Mouse (Mus musculus) midbrain, embryonic 13.5 days (tissue): Measurements from ENCODE around the gene Nubpl. TPM values are rescaled to one million over a fixed set of nuclear protein-coding genes. Genes with fewer than 3 reads are reported as not detected.

ENCODE experiments used
- ATAC-seq: fragments of 200-750 bp; cut with Nextera tagmentation; 2 replicates; pipeline ENCODE4 v1.8.0; 2017; ENCODE audit warnings: mild to moderate bottlenecking, moderate TSS enrichment, moderate library complexity
- H3K27ac ChIP-seq: fragments of 300-500 bp; sonication (generic); 2 replicates; pipeline ENCODE4 v1.5.1; 2015; ENCODE audit warnings: inconsistent platforms, mild to moderate bottlenecking, moderate library complexity
- H3K27me3 ChIP-seq: fragments of 300-500 bp; sonication (generic); 2 replicates; pipeline ENCODE4 v1.6.1; 2015; ENCODE audit warnings: mild to moderate bottlenecking, inconsistent platforms
- H3K36me3 ChIP-seq: fragments of 300-500 bp; sonication (generic); 2 replicates; pipeline ENCODE4 v1.6.1; 2015; ENCODE audit warnings: mild to moderate bottlenecking, inconsistent platforms
- H3K4me1 ChIP-seq: fragments of 300-500 bp; sonication (generic); replicated peaks from 2 replicates; pipeline ENCODE4 v1.6.1; 2015; ENCODE audit warnings: inconsistent platforms
- H3K4me2 ChIP-seq: fragments of 300-500 bp; sonication (generic); replicated peaks from 2 replicates; pipeline ENCODE4 v1.6.1; 2015; ENCODE audit warnings: moderate library complexity, mild to moderate bottlenecking, inconsistent platforms
- H3K4me3 ChIP-seq: fragments of 300-500 bp; sonication (generic); replicated peaks from 2 replicates; pipeline ENCODE4 v1.5.1; 2015; ENCODE audit warnings: mild to moderate bottlenecking, inconsistent platforms
- H3K9ac ChIP-seq: fragments of 300-500 bp; sonication (generic); replicated peaks from 2 replicates; pipeline ENCODE4 v1.6.1; 2015; ENCODE audit warnings: mild to moderate bottlenecking, inconsistent platforms
- H3K9me3 ChIP-seq: fragments of 300-500 bp; sonication (generic); 2 replicates; pipeline ENCODE4 v1.6.1; 2016; ENCODE audit warnings: mild to moderate bottlenecking, inconsistent platforms
- WGBS: fragments of 180-500 bp; shearing (Covaris S2); methylation state at CpG from one replicate; pipeline ENCODE4 v1.1.7; 2015; 5-methylcytosine and 5-hydroxymethylcytosine counted together
- polyA plus RNA-seq: library from polyadenylated mRNA; unstranded; fragments of >200 nt; fragmentation: Nextera tagmentation; extraction: Ambion mirVana; gene quantifications from 2 replicates; pipeline ENCODE4 v1.2.1, GENCODE M21; 2015

Nubpl gene
- polyA plus RNA-seq, 1 experiment from 2014 or later: 9.5 TPM

DNA sequence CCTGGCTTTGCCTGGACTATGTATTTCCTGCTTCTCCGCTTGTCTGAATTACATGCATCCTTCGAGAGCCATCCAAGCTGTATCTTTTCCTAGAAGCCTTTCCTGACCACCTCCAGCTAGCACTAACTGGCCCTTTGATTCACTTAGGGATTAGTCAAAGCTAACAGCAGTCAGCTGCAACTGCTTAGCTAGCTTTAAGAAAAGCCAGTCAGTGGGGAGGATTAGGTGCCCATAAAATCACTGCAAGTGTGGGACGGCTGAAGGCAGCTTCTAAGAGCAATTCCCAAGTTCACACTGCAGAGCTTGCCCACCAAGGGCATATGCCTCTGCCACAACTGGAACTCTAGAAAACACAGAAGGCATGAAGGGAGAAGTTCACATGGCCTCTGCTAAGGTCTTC is 252.7 kb downstream of the Nubpl start:
- no peaks in the 10 kb centered on the region for H3K36me3 ChIP-seq
- H3K4me2 ChIP-seq: no peak overlapping the region
- no peak for ATAC-seq
- H3K27ac ChIP-seq: no peak overlapping the region
- WGBS: 25% methylated on average over 3 of the region's 3 CpGs
- no peaks in the 10 kb centered on the region for H3K27me3 ChIP-seq
- H3K9ac ChIP-seq: no peak overlapping the region
- H3K9me3 ChIP-seq: no peaks in the 10 kb centered on the region
- H3K4me3 ChIP-seq: no peak overlapping the region
- H3K4me1 ChIP-seq: peaks cover 10% of the 10 kb centered on the region

DNA sequence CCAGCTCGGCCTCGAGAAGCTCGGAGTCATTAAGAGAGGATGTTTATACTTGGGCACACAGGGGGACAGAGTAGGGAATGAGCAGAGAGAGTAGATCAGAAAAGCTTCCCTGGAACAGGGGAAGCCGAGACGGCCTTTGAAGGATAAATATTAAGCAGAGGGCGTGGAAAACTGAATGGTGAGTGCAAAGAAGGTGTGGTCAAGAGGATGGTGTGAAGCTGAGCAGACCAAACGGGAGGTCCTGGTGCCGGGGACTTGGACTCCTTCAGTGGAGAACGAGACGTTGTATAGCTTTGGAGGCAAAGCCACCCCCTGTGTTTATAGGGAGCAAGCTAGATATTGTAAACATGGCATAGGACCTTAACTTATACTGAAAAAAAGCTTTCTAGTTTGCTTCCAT is 261.9 kb downstream of the Nubpl start:
- Histone ChIP-seq H3K36me3 (no peaks in the 10 kb centered on the region), H3K27ac (no peak overlapping the region), H3K27me3 (no peaks in the 10 kb centered on the region), H3K4me3 (no peak overlapping the region), H3K9ac (no peak overlapping the region), H3K4me1 (peaks cover 19% of the 10 kb centered on the region), H3K9me3 (no peaks in the 10 kb centered on the region), H3K4me2 (no peak overlapping the region)
- ATAC-seq: no peak
- WGBS: 78% methylated on average over 10 of the region's 10 CpGs

DNA sequence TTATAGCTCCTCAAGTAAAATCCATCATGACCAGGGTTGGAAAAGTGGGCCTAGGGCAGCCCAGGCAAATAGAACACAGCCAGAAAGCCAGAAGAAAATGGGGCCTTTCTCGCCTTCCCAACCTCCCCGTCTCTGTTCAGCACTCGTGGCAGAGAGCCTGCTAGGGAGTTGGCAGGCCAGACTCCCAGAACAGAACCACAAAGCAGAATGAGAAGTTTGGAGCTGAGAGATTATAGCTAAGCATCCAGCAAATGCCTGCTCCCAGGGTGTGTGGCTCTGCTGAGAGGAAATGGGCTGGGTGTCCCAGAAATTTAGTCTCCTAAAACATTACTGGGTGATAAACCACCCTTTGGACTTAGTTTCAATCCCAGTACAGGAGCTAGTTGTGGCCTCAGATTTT is 262.6 kb downstream of the Nubpl start:
- no peak for ATAC-seq
- H3K27me3 ChIP-seq: no peaks in the 10 kb centered on the region
- H3K36me3 ChIP-seq: no peaks in the 10 kb centered on the region
- H3K4me1 ChIP-seq: peaks cover 19% of the 10 kb centered on the region
- no peak overlapping the region for H3K4me2 ChIP-seq
- no peak overlapping the region for H3K4me3 ChIP-seq
- 72% methylated on average over 3 of the region's 3 CpGs for WGBS
- H3K9ac ChIP-seq: no peak overlapping the region
- no peak overlapping the region for H3K27ac ChIP-seq
- H3K9me3 ChIP-seq: no peaks in the 10 kb centered on the region

DNA sequence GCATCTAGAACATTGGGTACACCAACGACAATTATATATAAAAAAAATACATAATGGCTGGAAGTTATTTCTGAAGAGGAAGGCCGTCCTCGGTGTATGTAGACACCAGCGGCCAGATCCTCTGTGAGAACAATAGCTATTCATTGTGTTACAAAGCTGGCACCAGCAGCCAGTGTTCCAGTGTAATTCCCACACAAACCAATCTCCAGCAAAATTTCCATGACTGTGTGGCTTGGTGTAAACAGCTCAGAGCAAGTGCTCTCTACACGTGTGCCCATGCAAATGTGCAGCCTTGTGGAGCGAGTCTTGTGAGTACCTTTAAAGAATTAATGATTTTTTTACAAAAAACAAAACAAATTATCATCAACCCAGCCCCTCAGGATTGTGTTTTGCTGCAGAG is 263.7 kb downstream of the Nubpl start:
- no peak overlapping the region for H3K27ac ChIP-seq
- 0 out of 2 replicates have a peak, but pooled peaks have one; percentile 48 for ATAC-seq
- H3K9ac ChIP-seq: no peak overlapping the region
- H3K4me3 ChIP-seq: no peak overlapping the region
- H3K4me1 ChIP-seq: peaks cover 19% of the 10 kb centered on the region
- no peaks in the 10 kb centered on the region for H3K36me3 ChIP-seq
- H3K27me3 ChIP-seq: no peaks in the 10 kb centered on the region
- H3K4me2 ChIP-seq: no peak overlapping the region
- H3K9me3 ChIP-seq: no peaks in the 10 kb centered on the region
- 16% methylated on average over 6 of the region's 6 CpGs for WGBS

Other genes with a start within 250 kb of the Nubpl start
- gene Heatr5a, start 126.4 kb upstream of the Nubpl start, polyA plus RNA-seq: 6.0 and 6.3 TPM in 2 replicates
- gene Dtd2, start 91.2 kb upstream of the Nubpl start, polyA plus RNA-seq: 18.7 and 20.4 TPM in 2 replicates
- not detected in 2 replicates for gene Gpr33, start 69.7 kb upstream of the Nubpl start, polyA plus RNA-seq